Mouse (Mus musculus) stomach, embryonic 14.5 days (tissue): ENCODE results near the gene Marf1. TPM values are rescaled to one million over a fixed set of nuclear protein-coding genes. Genes with fewer than 3 reads are reported as not detected.
A peak's percentile ranks its signal among the peaks of the same experiment; 100 is the strongest.

Experiments
- ATAC-seq: fragments of 200-750 bp; cut with Nextera tagmentation; 2 replicates; pipeline ENCODE4 v1.8.0; 2017; ENCODE audit warnings: low read depth, moderate TSS enrichment; ENCODE audit not compliant: insufficient number of reproducible peaks, insufficient read depth, low FRiP score
- H3K27ac ChIP-seq: fragments of 300-500 bp; sonication (generic); 2 replicates; pipeline ENCODE4 v1.5.1; 2014; ENCODE audit warnings: mild to moderate bottlenecking, low read length, moderate library complexity, mixed read lengths
- H3K27me3 ChIP-seq: fragments of 300-500 bp; sonication (generic); 2 replicates; pipeline ENCODE4 v1.6.1; 2014; ENCODE audit warnings: low read length, control low read depth, mixed read lengths; ENCODE audit not compliant: control insufficient read depth, insufficient read depth
- H3K36me3 ChIP-seq: fragments of 300-500 bp; sonication (generic); 2 replicates; pipeline ENCODE4 v1.6.1; 2014; ENCODE audit warnings: mild to moderate bottlenecking, control low read depth, low read length, moderate library complexity, mixed read lengths; ENCODE audit not compliant: control insufficient read depth, insufficient read depth
- H3K4me1 ChIP-seq: fragments of 300-500 bp; sonication (generic); 2 replicates; pipeline ENCODE4 v1.6.1; 2014; ENCODE audit warnings: low read length, control low read depth, mixed read lengths; ENCODE audit not compliant: control insufficient read depth, insufficient read depth
- H3K4me2 ChIP-seq: fragments of 300-500 bp; sonication (generic); replicated peaks from 2 replicates; pipeline ENCODE4 v1.6.1; 2014; ENCODE audit warnings: low read depth, low read length, control low read depth
- H3K4me3 ChIP-seq: fragments of 300-500 bp; sonication (generic); 2 replicates; pipeline ENCODE4 v1.5.1; 2014; ENCODE audit warnings: low read depth, low read length, control low read depth
- H3K9ac ChIP-seq: fragments of 300-500 bp; sonication (generic); replicated peaks from 2 replicates; pipeline ENCODE4 v1.6.1; 2014; ENCODE audit warnings: low read depth, mild to moderate bottlenecking, control low read depth, low read length, moderate library complexity, mixed read lengths
- H3K9me3 ChIP-seq: fragments of 300-500 bp; sonication (generic); 2 replicates; pipeline ENCODE4 v1.6.1; 2016; ENCODE audit warnings: low read depth, low read length, control low read depth; ENCODE audit not compliant: control insufficient read depth
- WGBS: fragments of 180-500 bp; shearing (Covaris S2); extraction: QIAGEN DNeasy Blood & Tissue Kit; methylation state at CpG from one replicate; pipeline ENCODE4 v1.1.7; 2014; 5-methylcytosine and 5-hydroxymethylcytosine counted together
- polyA plus RNA-seq: library from polyadenylated mRNA; unstranded; fragments of >200 nt; fragmentation: Nextera tagmentation; extraction: Ambion mirVana; gene quantifications from 2 replicates; pipeline ENCODE4 v1.2.1, GENCODE M21; 2014

The Marf1 gene
- polyA plus RNA-seq, 1 experiment from 2014 or later: 24.3 TPM

GRCm38 (mm10) chr16:14178041-14178440 is 14.9 kb upstream of the Marf1 start:
- Histone ChIP-seq H3K4me3 (no peak overlapping the region), H3K4me2 (no peak overlapping the region), H3K27me3 (no peaks in the 10 kb centered on the region), H3K9ac (no peak overlapping the region), H3K9me3 (no peaks in the 10 kb centered on the region), H3K36me3 (peaks cover 82% of the 10 kb centered on the region), H3K4me1 (no peaks in the 10 kb centered on the region), H3K27ac (no peak overlapping the region)
- WGBS: 53% methylated on average over 3 of the region's 3 CpGs
- ATAC-seq: no peak

- Histone ChIP-seq H3K36me3 (peaks cover 54% of the 10 kb centered on the region), H3K27me3 (no peaks in the 10 kb centered on the region), H3K4me1 (peaks cover 6% of the 10 kb centered on the region; the same call in 1 of the 2 replicates), H3K4me3 (no peak overlapping the region), H3K9me3 (no peaks in the 10 kb centered on the region), H3K4me2 (no peak overlapping the region), H3K27ac (no peak overlapping the region), H3K9ac (no peak overlapping the region)
- 89% methylated on average over 1 of the region's 1 CpGs for WGBS
- ATAC-seq: no peak
Observed at GRCm38 (mm10) chr16:14169706-14170105, 6.6 kb upstream of the Marf1 start.

GRCm38 (mm10) chr16:14166490-14166889 is 3.3 kb upstream of the Marf1 start:
- WGBS: 89% methylated on average over 4 of the region's 4 CpGs
- H3K9ac ChIP-seq: no peak overlapping the region
- no peaks in the 10 kb centered on the region for H3K27me3 ChIP-seq
- no peak overlapping the region for H3K4me3 ChIP-seq
- peaks cover 29% of the 10 kb centered on the region for H3K36me3 ChIP-seq
- no peak for ATAC-seq
- no peak overlapping the region for H3K27ac ChIP-seq
- H3K4me2 ChIP-seq: no peak overlapping the region
- peaks cover 13% of the 10 kb centered on the region for H3K4me1 ChIP-seq
- H3K9me3 ChIP-seq: no peaks in the 10 kb centered on the region

DNA sequence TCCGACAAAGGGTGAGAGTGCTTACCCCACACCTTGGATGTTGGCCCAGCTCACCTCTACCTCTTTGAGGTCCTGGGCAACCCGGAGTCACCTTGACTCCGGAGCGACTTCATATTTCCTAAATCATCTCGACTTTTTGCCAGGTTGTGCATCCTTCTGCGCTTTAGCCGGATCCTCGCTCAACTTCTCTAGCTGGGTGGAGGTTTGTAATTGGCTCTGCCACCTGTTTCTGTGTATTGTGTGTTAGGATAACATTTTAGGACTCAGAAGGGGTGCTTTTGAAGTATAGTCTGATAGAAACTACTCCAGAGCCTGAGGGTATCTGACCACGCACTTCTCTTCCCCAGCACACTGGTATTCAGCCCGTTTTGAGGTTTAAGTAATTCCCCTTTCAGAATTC is 580 bp upstream of the Marf1 start:
- Histone ChIP-seq H3K4me3 (peak overlapping the region; percentile 80), H3K4me2 (peak overlapping the region; percentile 67), H3K9me3 (no peaks in the 10 kb centered on the region), H3K27me3 (no peaks in the 10 kb centered on the region), H3K36me3 (peaks cover 2% of the 10 kb centered on the region; the same call in 1 of the 2 replicates), H3K27ac (no peak overlapping the region; the same call in 1 of the 2 replicates), H3K4me1 (peaks cover 13% of the 10 kb centered on the region), H3K9ac (peak overlapping the region; percentile 77)
- WGBS: 4% methylated on average over 10 of the region's 10 CpGs
- ATAC-seq: no peak

DNA sequence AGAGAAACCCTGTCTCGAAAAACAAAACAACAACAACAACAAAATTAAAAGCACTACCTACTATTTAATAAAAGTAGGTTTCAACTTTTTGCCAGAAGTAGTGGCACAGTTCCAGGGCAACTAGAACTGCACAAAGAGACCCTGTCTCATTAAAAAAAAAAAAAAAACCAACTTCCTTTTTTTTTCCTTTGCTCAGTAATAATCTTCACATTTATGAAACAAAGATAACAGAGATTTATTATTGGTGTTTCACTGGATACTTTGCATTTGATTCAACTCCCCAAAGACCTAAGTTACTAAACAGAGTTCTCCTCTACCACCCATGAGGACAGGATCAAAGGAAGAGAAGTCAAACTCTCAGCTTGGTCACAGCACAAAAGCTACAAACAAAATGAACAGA is 2.2 kb downstream of the Marf1 start:
- no peaks in the 10 kb centered on the region for H3K9me3 ChIP-seq
- H3K4me1 ChIP-seq: peaks cover 19% of the 10 kb centered on the region
- no peak overlapping the region for H3K4me2 ChIP-seq
- WGBS: 74% methylated on average over 1 of the region's 1 CpGs
- no peaks in the 10 kb centered on the region for H3K27me3 ChIP-seq
- no peaks in the 10 kb centered on the region for H3K36me3 ChIP-seq
- H3K27ac ChIP-seq: no peak overlapping the region
- no peak for ATAC-seq
- no peak overlapping the region for H3K4me3 ChIP-seq
- no peak overlapping the region for H3K9ac ChIP-seq

- Histone ChIP-seq H3K9me3 (no peaks in the 10 kb centered on the region), H3K36me3 (no peaks in the 10 kb centered on the region), H3K4me2 (peak overlapping the region; percentile 48), H3K9ac (peak overlapping the region; percentile 57), H3K4me3 (peak overlapping the region; percentile 83), H3K4me1 (peaks cover 13% of the 10 kb centered on the region), H3K27ac (peak overlapping the region; percentile 98), H3K27me3 (no peaks in the 10 kb centered on the region)
- WGBS: 0% methylated on average over 10 of the region's 10 CpGs
- no peak; the same call in 1 of the 2 replicates for ATAC-seq
Observed at GRCm38 (mm10) chr16:14159746-14160131, 3.4 kb downstream of the Marf1 start.

GRCm38 (mm10) chr16:14158936-14159745 is 4.0 kb downstream of the Marf1 start:
- peak overlapping the region; percentile 98 for H3K27ac ChIP-seq
- 0 out of 2 replicates have a peak, but pooled peaks cover 3% of the 10 kb centered on the region for H3K36me3 ChIP-seq
- peak overlapping the region; percentile 83 for H3K4me3 ChIP-seq
- ATAC-seq: peak; percentile 93
- WGBS: 1% methylated on average over 58 of the region's 58 CpGs
- H3K4me2 ChIP-seq: peak overlapping the region; percentile 78
- peaks cover 8% of the 10 kb centered on the region for H3K4me1 ChIP-seq
- no peaks in the 10 kb centered on the region for H3K9me3 ChIP-seq
- no peaks in the 10 kb centered on the region for H3K27me3 ChIP-seq
- peak overlapping the region; percentile 68 for H3K9ac ChIP-seq

GRCm38 (mm10) chr16:14158536-14158935 is 4.6 kb downstream of the Marf1 start:
- WGBS: 8% methylated on average over 7 of the region's 7 CpGs
- no peak for ATAC-seq
- Histone ChIP-seq H3K9me3 (no peaks in the 10 kb centered on the region), H3K9ac (peak overlapping the region; percentile 68), H3K4me3 (peak overlapping the region; percentile 83), H3K36me3 (peaks cover 7% of the 10 kb centered on the region), H3K27me3 (no peaks in the 10 kb centered on the region), H3K4me1 (peaks cover 6% of the 10 kb centered on the region; the same call in 1 of the 2 replicates), H3K4me2 (peak overlapping the region; percentile 78), H3K27ac (peak overlapping the region; percentile 72; the same call in 1 of the 2 replicates)
